Mouse (Mus musculus): ENCODE measurements around the gene Hs3st1.

Hs3st1 gene

GRCm38 (mm10) chr5:39755375-39755774 lies at the start of gene Hs3st1:
Hs3st1 (minus strand) TSS chr5:39755475.
- DNase-seq (ENCODE audit: low read depth, low spot score) = peak; percentile 36

GRCm38 (mm10) chr5:39804663-39805062 lies 49.4 kb upstream of the Hs3st1 start:
- DNase-seq (ENCODE audit: low read depth, low spot score) = no peak

- no peak for DNase-seq (ENCODE audit: low read depth, low spot score)
Measured at GRCm38 (mm10) chr5:39803941-39804340, 48.7 kb upstream of the Hs3st1 start.

GRCm38 (mm10) chr5:39803457-39803856 lies 48.2 kb upstream of the Hs3st1 start:
- DNase-seq (ENCODE audit: low read depth, low spot score) = no peak

GRCm38 (mm10) chr5:39802110-39802509 lies 46.8 kb upstream of the Hs3st1 start:
- DNase-seq (ENCODE audit: low read depth, low spot score) = no peak

- DNase-seq (ENCODE audit: low read depth, low spot score) = no peak
Measured at GRCm38 (mm10) chr5:39777094-39777710, 21.9 kb upstream of the Hs3st1 start.

GRCm38 (mm10) chr5:39771680-39772348 lies 16.5 kb upstream of the Hs3st1 start:
- no peak for DNase-seq (ENCODE audit: low read depth, low spot score)

GRCm38 (mm10) chr5:39761682-39762456 lies 6.6 kb upstream of the Hs3st1 start:
- no peak for DNase-seq (ENCODE audit: low read depth, low spot score)

GRCm38 (mm10) chr5:39758890-39759475 lies 3.7 kb upstream of the Hs3st1 start:
- no peak for DNase-seq (ENCODE audit: low read depth, low spot score)

GRCm38 (mm10) chr5:39736843-39737242 lies 18.4 kb downstream of the Hs3st1 start:
- no peak for DNase-seq (ENCODE audit: low read depth, low spot score)

GRCm38 (mm10) chr5:39733750-39734443 lies 21.4 kb downstream of the Hs3st1 start:
- no peak for DNase-seq (ENCODE audit: low read depth, low spot score)

- DNase-seq (ENCODE audit: low read depth, low spot score) = no peak
Measured at GRCm38 (mm10) chr5:39733013-39733749, 22.1 kb downstream of the Hs3st1 start.

- DNase-seq (ENCODE audit: low read depth, low spot score) = no peak
Measured at GRCm38 (mm10) chr5:39715694-39716550, 39.4 kb downstream of the Hs3st1 start.

GRCm38 (mm10) chr5:39715193-39715592 lies 40.1 kb downstream of the Hs3st1 start:
- no peak for DNase-seq (ENCODE audit: low read depth, low spot score)

GRCm38 (mm10) chr5:39705539-39705938 lies 49.7 kb downstream of the Hs3st1 start:
- no peak for DNase-seq (ENCODE audit: low read depth, low spot score)

- DNase-seq (ENCODE audit: low read depth, low spot score) = no peak
Measured at GRCm38 (mm10) chr5:39660826-39661225, 94.4 kb downstream of the Hs3st1 start.

- no peak for DNase-seq (ENCODE audit: low read depth, low spot score)
Measured at GRCm38 (mm10) chr5:39659417-39659816, 95.9 kb downstream of the Hs3st1 start.

GRCm38 (mm10) chr5:39644827-39645380 lies 110.4 kb downstream of the Hs3st1 start:
- no peak for DNase-seq (ENCODE audit: low read depth, low spot score)

- DNase-seq (ENCODE audit: low read depth, low spot score) = peak; percentile 84
Measured at GRCm38 (mm10) chr5:39643924-39644826, 111.1 kb downstream of the Hs3st1 start.
